Mouse (Mus musculus) myocyte (in vitro differentiated cells): Measurements from ENCODE around the gene Lrp2bp. TPM values are rescaled to one million over a fixed set of nuclear protein-coding genes. Genes with fewer than 3 reads are reported as not detected.
A peak's percentile ranks its signal among the peaks of the same experiment; 100 is the strongest.

Experiments used
- H3K27me3 ChIP-seq: one replicate; pipeline ENCODE4 v1.6.1; 2011; ENCODE audit not compliant: control insufficient read depth, insufficient read depth, insufficient read length
- H3K36me3 ChIP-seq: one replicate; pipeline ENCODE4 v1.6.1; 2011; ENCODE audit not compliant: control insufficient read depth, insufficient read depth
- H3K4me2 ChIP-seq: one replicate; pipeline ENCODE4 v1.6.1; 2011; ENCODE audit warnings: low read depth, control low read depth
- H3K4me3 ChIP-seq: one replicate; pipeline ENCODE4 v1.5.1; 2011; ENCODE audit warnings: mild to moderate bottlenecking, control low read depth, moderate library complexity
- H3K79me2 ChIP-seq: one replicate; pipeline ENCODE4 v1.6.1; 2011; ENCODE audit not compliant: control insufficient read depth, insufficient read depth
- H3ac ChIP-seq: one replicate; pipeline ENCODE4 v1.6.1; 2011; ENCODE audit not compliant: control insufficient read depth, insufficient read length
- CEBPB ChIP-seq: IDR thresholded peaks from 2 replicates; pipeline ENCODE4 v1.6.1; 2011; ENCODE audit warnings: mild to moderate bottlenecking, moderate library complexity; ENCODE audit not compliant: poor library complexity, insufficient read depth, severe bottlenecking
- E2F4 ChIP-seq: IDR thresholded peaks from one replicate; pipeline ENCODE4 v1.6.1; 2011; ENCODE audit warnings: mild to moderate bottlenecking, control low read depth, moderate library complexity; ENCODE audit not compliant: insufficient read depth
- MAX ChIP-seq: IDR thresholded peaks from one replicate; pipeline ENCODE4 v1.6.1; 2011; ENCODE audit warnings: low read depth, mild to moderate bottlenecking, control low read depth
- MYOD1 ChIP-seq, 3 experiments: IDR thresholded peaks; one replicate each; pipeline ENCODE4 v1.6.1; 2011; ENCODE audit warnings: control low read depth in 2 of 3, low read depth in 2 of 3, mild to moderate bottlenecking in 2 of 3, moderate library complexity in 1 of 3; ENCODE audit not compliant: insufficient read length in 2 of 3, control insufficient read depth in 1 of 3
- MYOG ChIP-seq, 3 experiments: IDR thresholded peaks; one replicate each; pipeline ENCODE4 v1.6.1; 2011; ENCODE audit warnings: control low read depth in 2 of 3, low read depth in 2 of 3, mild to moderate bottlenecking in 2 of 3; ENCODE audit not compliant: insufficient read length in 2 of 3, control insufficient read depth in 1 of 3, insufficient read depth in 1 of 3
- POLR2A ChIP-seq: IDR thresholded peaks from one replicate; pipeline ENCODE4 v1.6.1; 2011; ENCODE audit warnings: low read depth, mild to moderate bottlenecking, control low read depth, moderate library complexity; ENCODE audit not compliant: insufficient read length
- POLR2AphosphoS2 ChIP-seq: IDR thresholded peaks from one replicate; pipeline ENCODE4 v1.6.1; 2011; ENCODE audit warnings: low read depth, control low read depth; ENCODE audit not compliant: insufficient read length
- REST ChIP-seq: IDR thresholded peaks from one replicate; pipeline ENCODE4 v1.6.1; 2011; ENCODE audit warnings: mild to moderate bottlenecking, control low read depth, moderate library complexity; ENCODE audit not compliant: insufficient read depth, insufficient read length
- SRF ChIP-seq: IDR thresholded peaks from one replicate; pipeline ENCODE4 v1.6.1; 2011; ENCODE audit warnings: low read depth; ENCODE audit not compliant: control insufficient read depth, insufficient read length
- TCF12 ChIP-seq: IDR thresholded peaks from one replicate; pipeline ENCODE4 v1.6.1; 2011; ENCODE audit warnings: mild to moderate bottlenecking, control low read depth; ENCODE audit not compliant: poor library complexity, insufficient read depth, severe bottlenecking
- TCF3 ChIP-seq: IDR thresholded peaks from one replicate; pipeline ENCODE4 v1.6.1; 2011; ENCODE audit warnings: low read depth, control low read depth; ENCODE audit not compliant: insufficient read length
- USF1 ChIP-seq: IDR thresholded peaks from one replicate; pipeline ENCODE4 v1.6.1; 2011; ENCODE audit warnings: low read depth, mild to moderate bottlenecking, control low read depth, moderate library complexity
- polyA plus RNA-seq: library from polyadenylated mRNA; unstranded; fragments of >200 nt; fragmentation: generic; extraction: Trizol; gene quantifications from one replicate; pipeline ENCODE4 v1.2.1, GENCODE M21; 2012; ENCODE audit warnings: missing spikeins

The Lrp2bp gene
- polyA plus RNA-seq, 1 experiment, result 0.08 TPM

- TF ChIP-seq USF1 (no peak), MAX (no peak), TCF3 (no peak), MYOD1 (IDR thresholded peaks at IDR 0.05; ENCODE audit: control insufficient read depth in 1 of 3, insufficient read length in 2 of 3, low read depth in 2 of 3) (peak in 1 of 3 experiments; percentile 20), REST (no peak), SRF (no peak), POLR2A (no peak), TCF12 (no peak), POLR2AphosphoS2 (no peak), E2F4 (no peak), MYOG (IDR thresholded peaks at IDR 0.05; ENCODE audit: control insufficient read depth in 1 of 3, insufficient read depth in 1 of 3, insufficient read length in 2 of 3, low read depth in 2 of 3) (peak in 1 of 3 experiments; percentile 20), CEBPB (no peak)
- Histone ChIP-seq H3ac (no peak overlapping the region), H3K27me3 (no peaks in the 10 kb centered on the region), H3K36me3 (peaks cover 26% of the 10 kb centered on the region), H3K79me2 (no peaks in the 10 kb centered on the region), H3K4me3 (no peak overlapping the region), H3K4me2 (no peak overlapping the region)
These were observed 3.5 kb upstream of the Lrp2bp start for GRCm38 (mm10) chr8:45995576-45995975.

- H3K79me2 ChIP-seq, result no peaks in the 10 kb centered on the region
- no peak overlapping the region for H3ac ChIP-seq
- H3K4me3 ChIP-seq, result no peak overlapping the region
- peaks cover 20% of the 10 kb centered on the region for H3K36me3 ChIP-seq
- no peak for TF ChIP-seq POLR2AphosphoS2
- no peak for TF ChIP-seq TCF12
- TF ChIP-seq MAX, result no peak
- no peak for TF ChIP-seq CEBPB
- no peak for TF ChIP-seq TCF3
- no peak for TF ChIP-seq POLR2A
- TF ChIP-seq MYOG (IDR thresholded peaks at IDR 0.05; ENCODE audit: control insufficient read depth in 1 of 3, insufficient read depth in 1 of 3, insufficient read length in 2 of 3, low read depth in 2 of 3), result no peak
- no peak for TF ChIP-seq USF1
- TF ChIP-seq MYOD1 (IDR thresholded peaks at IDR 0.05; ENCODE audit: control insufficient read depth in 1 of 3, insufficient read length in 2 of 3, low read depth in 2 of 3), result no peak
- no peak for TF ChIP-seq E2F4
- no peak for TF ChIP-seq REST
- TF ChIP-seq SRF, result no peak
- H3K4me2 ChIP-seq, result peak overlapping the region; percentile 91
- H3K27me3 ChIP-seq, result no peaks in the 10 kb centered on the region
These were observed 875 bp upstream of the Lrp2bp start for GRCm38 (mm10) chr8:45998228-45998627.

GRCm38 (mm10) chr8:45999784-46000705 lies 942 bp downstream of the Lrp2bp start:
- no peaks in the 10 kb centered on the region for H3K27me3 ChIP-seq
- peak overlapping the region; percentile 91 for H3K4me2 ChIP-seq
- peak overlapping the region; percentile 27 for H3ac ChIP-seq
- peak overlapping the region; percentile 33 for H3K4me3 ChIP-seq
- no peaks in the 10 kb centered on the region for H3K79me2 ChIP-seq
- TF ChIP-seq USF1 (no peak), POLR2AphosphoS2 (peak; percentile 88), POLR2A (peak; percentile 87), MYOD1 (IDR thresholded peaks at IDR 0.05; ENCODE audit: control insufficient read depth in 1 of 3, insufficient read length in 2 of 3, low read depth in 2 of 3) (peak in 1 of 3 experiments; percentile 11), MYOG (IDR thresholded peaks at IDR 0.05; ENCODE audit: control insufficient read depth in 1 of 3, insufficient read depth in 1 of 3, insufficient read length in 2 of 3, low read depth in 2 of 3) (peak in 1 of 3 experiments; percentile 24)
- H3K36me3 ChIP-seq, result peaks cover 14% of the 10 kb centered on the region

- Histone ChIP-seq H3K4me3 (no peak within 1 kb of the TSS), H3K4me2 (peak within 1 kb of the TSS; percentile 72), H3K79me2 (no peaks in the 10 kb centered on the region), H3ac (no peak within 1 kb of the TSS), H3K27me3 (no peaks in the 10 kb centered on the region), H3K36me3 (no peaks in the 10 kb centered on the region)
- TF ChIP-seq POLR2A, result no peak
- no peak for TF ChIP-seq USF1
- no peak for TF ChIP-seq CEBPB
- TF ChIP-seq TCF3, result no peak
These were observed 6.5 kb downstream of the Lrp2bp start, which contains the start of gene Ankrd37 for GRCm38 (mm10) chr8:46005596-46005995. Ankrd37 (minus strand) TSS chr8:46005707.
